Mouse (Mus musculus) macrophage (primary cell): ENCODE data around the gene Smco3. TPM values are rescaled to one million over a fixed set of nuclear protein-coding genes. Genes with fewer than 3 reads are reported as not detected.
"Not testable (repeated sequence)": the region's sequence is repeated elsewhere in the genome, so short reads cannot be mapped to it uniquely, and the experiment has no call there.

Source experiments
- H3K27ac ChIP-seq: fragments of 350-480 bp; formaldehyde crosslinking; 2 replicates; pipeline ENCODE4 v1.9.0; 2021
- H3K36me3 ChIP-seq: fragments of 350-480 bp; formaldehyde crosslinking; 2 replicates; pipeline ENCODE4 v1.9.0; 2021; ENCODE audit errors: inconsistent target
- H3K4me3 ChIP-seq: fragments of 350-480 bp; formaldehyde crosslinking; 2 replicates; pipeline ENCODE4 v1.9.0; 2021; ENCODE audit errors: inconsistent target
- H3K79me2 ChIP-seq: fragments of 350-480 bp; formaldehyde crosslinking; 2 replicates; pipeline ENCODE4 v1.9.0; 2021; ENCODE audit errors: inconsistent target
- WGBS: methylation state at CpG from one replicate; pipeline ENCODE4 v1.1.7; 2026; ENCODE audit warnings: inconsistent platforms; ENCODE audit not compliant: missing documents; 5-methylcytosine and 5-hydroxymethylcytosine counted together
- polyA plus RNA-seq: library from polyadenylated mRNA; stranded (reverse); fragments of 250-400 nt; gene quantifications from 3 replicates; pipeline ENCODE4 v1.2.4, GENCODE M21; 2018; ENCODE audit warnings: inconsistent platforms

The Smco3 gene
- polyA plus RNA-seq, 1 experiment from 2014 or later, result 0.19 TPM

GRCm38 (mm10) chr6:136806819-136807218, 28.4 kb downstream of the Smco3 start:
- no peak overlapping the region for H3K27ac ChIP-seq
- 95% methylated on average over 5 of the region's 5 CpGs for WGBS
- H3K4me3 ChIP-seq, result no peak overlapping the region
- H3K79me2 ChIP-seq, result peaks cover 35% of the 10 kb centered on the region
- H3K36me3 ChIP-seq, result no peaks in the 10 kb centered on the region; the same call in 1 of the 2 replicates

GRCm38 (mm10) chr6:136805409-136805775, 29.9 kb downstream of the Smco3 start:
- WGBS, result no CpG with 5 or more reads among the region's 1 CpGs
- Histone ChIP-seq H3K36me3 (no peaks in the 10 kb centered on the region; the same call in 1 of the 2 replicates), H3K27ac (peak overlapping the region; percentile 92), H3K4me3 (peak overlapping the region; percentile 43), H3K79me2 (peaks cover 21% of the 10 kb centered on the region)

GRCm38 (mm10) chr6:136804705-136805408, 30.4 kb downstream of the Smco3 start:
- Histone ChIP-seq H3K36me3 (no peaks in the 10 kb centered on the region), H3K79me2 (peaks cover 16% of the 10 kb centered on the region), H3K4me3 (peak overlapping the region; percentile 43), H3K27ac (peak overlapping the region; percentile 92)
- WGBS, result 2% methylated on average over 9 of the region's 9 CpGs

DNA sequence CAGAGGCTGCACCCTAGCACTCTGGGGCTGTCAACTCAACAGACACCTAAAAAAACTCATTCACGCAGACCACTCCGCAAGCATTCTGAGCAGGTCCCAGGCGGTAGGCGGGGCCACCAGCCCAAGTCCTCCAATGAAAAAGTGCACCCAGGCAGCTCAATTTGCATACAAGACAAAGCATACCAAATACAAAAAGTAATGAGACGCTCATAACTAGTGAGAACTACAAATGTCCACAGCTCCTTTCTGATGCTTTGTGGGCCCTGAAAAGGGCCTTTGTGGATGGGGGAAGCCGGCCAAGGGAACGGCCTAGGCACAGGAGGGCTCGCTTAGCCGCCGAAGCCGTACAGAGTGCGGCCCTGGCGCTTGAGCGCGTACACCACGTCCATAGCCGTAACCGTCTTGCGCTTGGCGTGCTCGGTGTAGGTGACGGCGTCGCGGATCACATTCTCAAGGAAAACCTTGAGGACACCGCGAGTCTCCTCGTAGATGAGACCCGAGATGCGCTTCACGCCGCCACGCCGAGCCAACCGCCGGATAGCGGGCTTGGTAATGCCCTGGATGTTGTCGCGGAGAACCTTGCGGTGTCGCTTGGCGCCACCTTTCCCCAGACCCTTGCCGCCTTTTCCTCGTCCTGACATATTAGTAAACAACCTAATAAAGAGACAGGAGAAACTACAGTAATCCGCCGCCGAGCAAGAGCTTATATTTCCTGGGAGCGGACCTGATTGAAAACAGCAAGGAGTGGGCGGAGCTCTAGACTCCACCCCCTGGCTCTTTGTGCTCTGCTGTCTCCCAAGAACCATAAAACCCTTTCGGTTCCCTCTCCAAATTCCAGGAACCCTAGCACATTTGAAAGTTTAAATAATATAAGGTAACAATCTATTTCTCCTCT, 31.3 kb downstream of the Smco3 start, which contains the start of gene Hist4h4:
TSS of gene Hist4h4 (minus strand) at position 677 of the 895 bp plus-strand sequence.
- under 1% methylated on average over 48 of the region's 50 CpGs for WGBS
- Histone ChIP-seq H3K27ac (peak within 1 kb of the TSS; percentile 92), H3K4me3 (peak within 1 kb of the TSS; percentile 43), H3K79me2 (peaks cover 7% of the 10 kb centered on the region), H3K36me3 (no peaks in the 10 kb centered on the region)

DNA sequence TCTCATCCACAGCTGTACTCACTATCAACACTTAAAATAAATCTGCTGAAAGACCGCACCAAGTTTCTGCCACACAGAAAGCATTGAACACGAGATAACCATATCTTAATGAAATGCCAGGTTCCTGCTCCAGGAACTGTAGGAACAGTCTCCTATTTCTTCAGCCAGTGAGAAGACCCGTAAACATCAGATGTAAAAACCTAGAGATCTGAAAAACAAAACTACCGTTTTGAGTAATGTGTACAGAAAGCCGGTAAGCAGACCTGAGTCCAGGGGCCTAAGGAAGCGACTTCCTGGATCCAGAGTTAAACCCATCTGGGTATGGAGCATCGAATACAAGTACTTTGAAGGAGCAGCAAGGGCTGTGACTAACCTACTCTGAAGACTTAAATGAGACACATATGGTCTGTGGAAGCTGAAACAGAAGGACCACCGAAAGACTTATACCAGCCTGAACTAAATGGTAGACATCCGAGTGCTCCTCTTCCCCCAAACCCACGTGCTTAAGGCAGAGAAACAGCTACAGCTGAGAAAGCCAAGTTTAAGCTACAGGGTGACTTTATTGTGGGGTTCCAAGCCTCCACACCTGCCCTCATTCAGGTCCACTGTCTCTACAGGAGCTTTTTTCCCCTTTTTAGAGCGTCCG, 32.0 kb downstream of the Smco3 start:
- peak overlapping the region; percentile 43 for H3K4me3 ChIP-seq
- no peaks in the 10 kb centered on the region for H3K36me3 ChIP-seq
- WGBS, result 22% methylated on average over 12 of the region's 12 CpGs
- no peaks in the 10 kb centered on the region for H3K79me2 ChIP-seq
- peak overlapping the region; percentile 92 for H3K27ac ChIP-seq

GRCm38 (mm10) chr6:136801274-136801673, 34.0 kb downstream of the Smco3 start:
- H3K36me3 ChIP-seq, result no peaks in the 10 kb centered on the region
- 90% methylated on average over 6 of the region's 6 CpGs for WGBS
- H3K27ac ChIP-seq, result no peak overlapping the region
- H3K79me2 ChIP-seq, result no peaks in the 10 kb centered on the region
- no peak overlapping the region for H3K4me3 ChIP-seq

DNA sequence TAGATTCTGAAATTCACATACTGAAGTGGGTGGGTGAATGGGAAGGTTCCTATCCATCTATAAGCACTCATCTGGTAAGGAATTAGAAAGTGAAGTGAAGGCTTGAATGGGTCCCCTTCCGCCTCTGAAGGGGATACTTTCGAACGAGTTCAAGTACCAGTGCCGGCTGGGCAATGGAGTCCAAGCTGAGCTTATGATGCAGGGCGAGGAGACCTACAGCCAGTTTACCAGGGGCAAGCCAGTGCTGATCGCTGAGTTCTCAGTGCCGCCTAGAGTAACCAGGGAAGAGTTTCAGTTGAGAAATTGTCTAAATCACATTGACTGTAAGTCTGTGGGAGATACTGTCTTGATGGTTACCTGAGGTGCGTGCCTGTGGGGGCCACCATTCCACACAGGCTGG, 34.5 kb downstream of the Smco3 start:
- Histone ChIP-seq H3K4me3 (no peak overlapping the region), H3K27ac (no peak overlapping the region), H3K36me3 (no peaks in the 10 kb centered on the region), H3K79me2 (no peaks in the 10 kb centered on the region)
- WGBS, result 94% methylated on average over 8 of the region's 8 CpGs

GRCm38 (mm10) chr6:136797874-136798693, 37.2 kb downstream of the Smco3 start:
- H3K4me3 ChIP-seq, H3K36me3 ChIP-seq, H3K27ac ChIP-seq, H3K79me2 ChIP-seq: not testable (repeated sequence)
- 86% methylated on average over 2 of the region's 3 CpGs for WGBS

DNA sequence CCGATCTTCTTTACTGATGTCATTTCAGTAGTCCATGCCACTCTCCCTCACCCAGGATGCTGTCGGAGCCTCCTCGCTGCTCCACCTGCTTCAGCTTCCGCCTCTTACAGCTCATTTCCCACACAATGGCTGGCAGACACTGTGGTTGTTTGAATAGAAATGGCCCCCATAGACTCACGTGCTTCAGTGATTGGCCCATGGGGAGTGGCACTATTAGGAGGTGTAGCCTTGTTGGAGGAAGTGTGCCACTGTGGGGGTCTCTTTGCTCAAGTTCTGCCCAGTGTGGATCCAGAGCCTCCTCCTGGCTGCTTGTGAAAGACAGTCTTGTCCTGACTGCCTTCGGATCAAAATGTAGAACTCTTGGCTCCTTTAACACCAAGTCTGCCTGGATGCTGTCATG, 39.4 kb downstream of the Smco3 start:
- Histone ChIP-seq H3K79me2 (no peaks in the 10 kb centered on the region), H3K36me3 (no peaks in the 10 kb centered on the region), H3K27ac (no peak overlapping the region), H3K4me3 (no peak overlapping the region)
- WGBS, result 90% methylated on average over 6 of the region's 6 CpGs

- 100% methylated on average over 1 of the region's 1 CpGs for WGBS
- Histone ChIP-seq H3K27ac (no peak overlapping the region), H3K36me3 (no peaks in the 10 kb centered on the region)
Observed at GRCm38 (mm10) chr6:136795110-136795509, 40.1 kb downstream of the Smco3 start.

GRCm38 (mm10) chr6:136793831-136794525, 41.3 kb downstream of the Smco3 start:
- 3% methylated on average over 24 of the region's 24 CpGs for WGBS
- no peaks in the 10 kb centered on the region for H3K36me3 ChIP-seq
- no peak overlapping the region for H3K4me3 ChIP-seq
- no peak overlapping the region for H3K27ac ChIP-seq
- H3K79me2 ChIP-seq, result no peaks in the 10 kb centered on the region

More at GRCm38 (mm10) chr6:136795110-136795509, 40.1 kb downstream of the Smco3 start:
- Histone ChIP-seq H3K79me2 (no peaks in the 10 kb centered on the region), H3K4me3 (no peak overlapping the region)

DNA sequence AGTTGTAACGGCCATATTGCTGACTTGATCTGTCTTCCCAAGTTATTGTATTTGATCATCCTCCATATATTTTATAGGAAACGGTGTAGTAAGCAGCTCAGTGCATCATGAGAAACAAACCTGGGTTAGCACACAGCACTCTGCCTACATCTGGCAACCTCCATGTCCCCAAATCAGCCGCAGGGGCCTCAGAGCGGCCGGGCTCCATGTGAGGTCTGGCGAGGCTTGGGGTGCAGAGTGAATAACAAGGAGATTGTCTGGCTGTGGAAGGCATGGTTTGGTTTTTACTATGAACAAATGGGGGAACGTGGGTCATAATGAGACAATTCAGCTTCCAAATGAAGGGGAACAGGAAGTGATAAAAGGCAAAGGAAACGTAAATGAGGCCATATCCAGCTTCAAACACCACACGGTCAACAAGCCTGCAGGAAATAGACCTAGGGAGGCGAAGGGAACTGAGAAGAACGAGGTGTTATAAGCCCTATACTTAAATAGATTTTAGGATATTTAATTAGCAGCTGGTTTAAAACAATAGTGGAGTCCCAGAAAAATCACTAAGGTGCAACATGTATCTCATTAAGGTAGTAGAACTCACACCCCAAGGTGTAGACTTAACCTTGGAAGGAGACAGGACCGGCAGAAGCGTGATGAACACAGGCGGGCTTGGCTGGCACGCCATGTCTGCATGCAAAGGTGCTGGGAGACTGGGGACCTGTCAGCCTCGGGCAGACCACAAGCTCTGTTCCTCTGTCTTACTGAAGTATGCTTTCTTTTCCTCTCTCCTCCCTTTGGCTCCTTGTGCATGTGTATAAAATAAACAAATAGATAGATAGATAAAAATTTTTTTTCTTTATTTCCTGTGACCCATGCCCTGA, 42.1 kb downstream of the Smco3 start:
- H3K27ac ChIP-seq, result no peak overlapping the region
- WGBS, result 31% methylated on average over 16 of the region's 16 CpGs
- H3K79me2 ChIP-seq, result no peaks in the 10 kb centered on the region
- no peaks in the 10 kb centered on the region for H3K36me3 ChIP-seq
- H3K4me3 ChIP-seq, result no peak overlapping the region
